Mouse (Mus musculus): ENCODE measurements at regions not wholly inside any gene's neighbourhood (a gene's known extent, or its start where the extent isn't known, plus 50 kb on each side); places are given as distances from the start of the nearest gene placed in this dataset.
A peak's percentile ranks its signal among the peaks of the same experiment; 100 is the strongest.

DNA sequence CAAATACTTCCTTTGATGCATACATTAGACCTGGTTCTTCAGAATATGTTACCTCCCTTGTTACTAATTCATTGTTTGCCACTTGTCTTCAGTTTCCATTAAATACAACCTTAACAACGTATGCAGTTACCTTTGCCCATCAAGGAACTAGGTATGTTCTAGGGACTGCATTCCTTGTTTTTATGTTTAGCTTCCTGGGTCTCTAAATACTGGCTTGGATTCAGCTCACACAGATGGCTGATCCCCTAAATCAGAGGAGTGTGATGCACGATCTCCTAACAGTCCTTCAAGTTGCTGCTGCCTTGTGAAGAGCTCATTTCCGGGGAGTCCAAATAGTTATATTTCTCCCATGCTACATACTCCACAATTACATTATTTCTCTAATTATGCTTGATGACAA is 537.5 kb downstream of the Tm4sf1 start:
- H3K4me1 ChIP-seq (ENCODE audit: control insufficient read depth in 2 of 2, insufficient read depth in 2 of 2, low read length in 2 of 2, poor library complexity in 1 of 2): no peaks in the 10 kb centered on the region
- H3K4me3 ChIP-seq (ENCODE audit: insufficient read depth in 1 of 2, low read depth in 1 of 2, low read length in 2 of 2, poor library complexity in 1 of 2, severe bottlenecking in 1 of 2): no peak overlapping the region
- H3K9me3 ChIP-seq (ENCODE audit: control insufficient read depth, insufficient read depth, low read depth, low read length): no peaks in the 10 kb centered on the region
- H3K36me3 ChIP-seq (ENCODE audit: control insufficient read depth, insufficient read depth, low read length, poor library complexity, severe bottlenecking): no peaks in the 10 kb centered on the region
- no peak overlapping the region for H3K27ac ChIP-seq (ENCODE audit: insufficient read depth, low read depth, low read length, poor library complexity, severe bottlenecking)
- TF ChIP-seq CHD2 (IDR thresholded peaks at IDR 0.05; ENCODE audit: low read depth, low read length) (no peak), HCFC1 (IDR thresholded peaks at IDR 0.05; ENCODE audit: borderline replicate concordance, insufficient read depth, low read length) (no peak), MAFK (IDR thresholded peaks at IDR 0.05; ENCODE audit: insufficient read depth, low read depth, low read length) (no peak), ZC3H11A (IDR thresholded peaks at IDR 0.05; ENCODE audit: borderline replicate concordance, low read depth, low read length) (no peak), ZNF384 (IDR thresholded peaks at IDR 0.05; ENCODE audit: low read depth, low read length) (no peak)
- H3K9ac ChIP-seq (ENCODE audit: insufficient read depth, low read depth, low read length, poor library complexity, severe bottlenecking): no peak overlapping the region
- in situ Hi-C loops (cut with MboI; ENCODE audit: low sequenced_read_pairs in 2 of 2, unreplicated experiment in 2 of 2): no loop called here
- DNase-seq (ENCODE audit: low read depth, low spot score): no peak

DNA sequence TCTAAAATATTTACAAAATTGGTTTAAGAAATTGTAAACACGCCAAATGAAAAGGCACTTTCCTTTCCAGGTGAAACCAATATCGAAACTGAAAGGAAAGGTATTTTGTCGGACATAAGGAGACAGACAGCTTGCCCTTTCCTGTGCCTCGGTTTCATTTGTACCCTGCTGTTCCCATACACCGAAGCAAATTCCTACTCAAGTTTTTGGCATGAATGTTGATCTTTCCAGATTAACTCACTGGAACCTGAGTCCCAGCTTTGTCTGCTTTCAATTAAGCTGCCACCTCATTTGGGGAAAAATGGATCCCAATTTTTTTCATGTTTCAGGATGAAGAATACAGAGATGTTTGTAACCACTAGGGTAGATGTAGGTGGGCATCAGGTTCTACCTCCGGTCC is 537.9 kb downstream of the Tm4sf1 start:
- Histone ChIP-seq H3K36me3 (ENCODE audit: control insufficient read depth, insufficient read depth, low read length, poor library complexity, severe bottlenecking) (no peaks in the 10 kb centered on the region), H3K27ac (ENCODE audit: insufficient read depth, low read depth, low read length, poor library complexity, severe bottlenecking) (no peak overlapping the region), H3K4me1 (ENCODE audit: control insufficient read depth in 2 of 2, insufficient read depth in 2 of 2, low read length in 2 of 2, poor library complexity in 1 of 2) (no peaks in the 10 kb centered on the region), H3K9me3 (ENCODE audit: control insufficient read depth, insufficient read depth, low read depth, low read length) (no peaks in the 10 kb centered on the region), H3K4me3 (ENCODE audit: insufficient read depth in 1 of 2, low read depth in 1 of 2, low read length in 2 of 2, poor library complexity in 1 of 2, severe bottlenecking in 1 of 2) (no peak overlapping the region), H3K9ac (ENCODE audit: insufficient read depth, low read depth, low read length, poor library complexity, severe bottlenecking) (no peak overlapping the region)
- in situ Hi-C loops (cut with MboI; ENCODE audit: low sequenced_read_pairs in 2 of 2, unreplicated experiment in 2 of 2): no loop called here
- DNase-seq (ENCODE audit: low read depth, low spot score): no peak
- TF ChIP-seq ZNF384 (IDR thresholded peaks at IDR 0.05; ENCODE audit: low read depth, low read length) (no peak), MAFK (IDR thresholded peaks at IDR 0.05; ENCODE audit: insufficient read depth, low read depth, low read length) (no peak), ZC3H11A (IDR thresholded peaks at IDR 0.05; ENCODE audit: borderline replicate concordance, low read depth, low read length) (no peak), CHD2 (IDR thresholded peaks at IDR 0.05; ENCODE audit: low read depth, low read length) (no peak), HCFC1 (IDR thresholded peaks at IDR 0.05; ENCODE audit: borderline replicate concordance, insufficient read depth, low read length) (no peak)

DNA sequence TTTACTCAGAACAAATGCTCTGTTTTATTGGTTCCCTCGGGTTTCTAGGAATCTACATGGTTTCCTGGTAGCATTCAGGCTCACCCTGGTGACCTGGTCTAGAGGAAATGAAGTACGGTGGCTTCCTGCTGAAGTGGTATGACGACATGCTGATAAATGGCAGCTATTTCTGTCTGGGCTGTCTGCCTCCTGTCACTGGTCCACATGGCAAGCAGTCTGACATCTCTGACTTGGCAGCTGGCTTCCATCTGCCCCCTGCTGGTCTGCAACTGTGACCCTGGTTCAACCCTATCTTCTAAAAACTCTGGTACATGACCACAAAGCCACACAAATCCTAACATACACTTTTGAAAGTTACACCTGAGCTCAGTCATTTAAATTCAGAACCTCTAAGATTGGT is 548.1 kb downstream of the Tm4sf1 start:
- peak; percentile 6 for DNase-seq (ENCODE audit: low read depth, low spot score)
- Histone ChIP-seq H3K9ac (ENCODE audit: insufficient read depth, low read depth, low read length, poor library complexity, severe bottlenecking) (no peak overlapping the region), H3K36me3 (ENCODE audit: control insufficient read depth, insufficient read depth, low read length, poor library complexity, severe bottlenecking) (no peaks in the 10 kb centered on the region), H3K27ac (ENCODE audit: insufficient read depth, low read depth, low read length, poor library complexity, severe bottlenecking) (no peak overlapping the region), H3K4me3 (ENCODE audit: insufficient read depth in 1 of 2, low read depth in 1 of 2, low read length in 2 of 2, poor library complexity in 1 of 2, severe bottlenecking in 1 of 2) (no peak overlapping the region), H3K9me3 (ENCODE audit: control insufficient read depth, insufficient read depth, low read depth, low read length) (no peaks in the 10 kb centered on the region), H3K4me1 (ENCODE audit: control insufficient read depth in 2 of 2, insufficient read depth in 2 of 2, low read length in 2 of 2, poor library complexity in 1 of 2) (no peaks in the 10 kb centered on the region)
- in situ Hi-C loops (cut with MboI; ENCODE audit: low sequenced_read_pairs in 2 of 2, unreplicated experiment in 2 of 2): no loop called here
- TF ChIP-seq ZC3H11A (IDR thresholded peaks at IDR 0.05; ENCODE audit: borderline replicate concordance, low read depth, low read length): no peak
- TF ChIP-seq ZNF384 (IDR thresholded peaks at IDR 0.05; ENCODE audit: low read depth, low read length): no peak
- no peak for TF ChIP-seq HCFC1 (IDR thresholded peaks at IDR 0.05; ENCODE audit: borderline replicate concordance, insufficient read depth, low read length)

DNA sequence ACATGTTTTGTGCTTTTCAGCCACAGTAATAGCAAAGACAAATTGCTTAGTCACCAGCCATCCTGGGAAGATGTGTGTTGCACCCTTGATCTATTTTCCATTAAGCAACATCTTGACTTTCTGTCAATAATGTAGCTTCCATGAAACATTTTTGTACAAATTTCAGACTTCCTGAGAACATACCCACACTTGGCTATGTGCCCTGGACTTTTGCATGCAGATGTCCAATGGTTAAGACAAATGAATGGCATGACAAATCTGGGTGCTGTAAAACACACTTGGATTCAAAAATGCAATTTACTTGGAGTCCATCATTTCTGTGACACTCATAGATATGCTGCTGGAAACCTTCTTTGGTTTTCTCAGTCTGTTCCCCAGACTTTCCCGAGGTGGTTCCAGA is 549.9 kb downstream of the Tm4sf1 start:
- no peak for DNase-seq (ENCODE audit: low read depth, low spot score)
- H3K4me1 ChIP-seq (ENCODE audit: control insufficient read depth in 2 of 2, insufficient read depth in 2 of 2, low read length in 2 of 2, poor library complexity in 1 of 2): no peaks in the 10 kb centered on the region
- no peak overlapping the region for H3K27ac ChIP-seq (ENCODE audit: insufficient read depth, low read depth, low read length, poor library complexity, severe bottlenecking)
- no peak overlapping the region for H3K9ac ChIP-seq (ENCODE audit: insufficient read depth, low read depth, low read length, poor library complexity, severe bottlenecking)
- TF ChIP-seq MAFK (IDR thresholded peaks at IDR 0.05; ENCODE audit: insufficient read depth, low read depth, low read length) (no peak), CHD2 (IDR thresholded peaks at IDR 0.05; ENCODE audit: low read depth, low read length) (no peak), ZC3H11A (IDR thresholded peaks at IDR 0.05; ENCODE audit: borderline replicate concordance, low read depth, low read length) (no peak), ZNF384 (IDR thresholded peaks at IDR 0.05; ENCODE audit: low read depth, low read length) (no peak), HCFC1 (IDR thresholded peaks at IDR 0.05; ENCODE audit: borderline replicate concordance, insufficient read depth, low read length) (no peak)
- H3K9me3 ChIP-seq (ENCODE audit: control insufficient read depth, insufficient read depth, low read depth, low read length): no peaks in the 10 kb centered on the region
- H3K4me3 ChIP-seq (ENCODE audit: insufficient read depth in 1 of 2, low read depth in 1 of 2, low read length in 2 of 2, poor library complexity in 1 of 2, severe bottlenecking in 1 of 2): no peak overlapping the region
- H3K36me3 ChIP-seq (ENCODE audit: control insufficient read depth, insufficient read depth, low read length, poor library complexity, severe bottlenecking): no peaks in the 10 kb centered on the region
- in situ Hi-C loops (cut with MboI; ENCODE audit: low sequenced_read_pairs in 2 of 2, unreplicated experiment in 2 of 2): no loop called here

DNA sequence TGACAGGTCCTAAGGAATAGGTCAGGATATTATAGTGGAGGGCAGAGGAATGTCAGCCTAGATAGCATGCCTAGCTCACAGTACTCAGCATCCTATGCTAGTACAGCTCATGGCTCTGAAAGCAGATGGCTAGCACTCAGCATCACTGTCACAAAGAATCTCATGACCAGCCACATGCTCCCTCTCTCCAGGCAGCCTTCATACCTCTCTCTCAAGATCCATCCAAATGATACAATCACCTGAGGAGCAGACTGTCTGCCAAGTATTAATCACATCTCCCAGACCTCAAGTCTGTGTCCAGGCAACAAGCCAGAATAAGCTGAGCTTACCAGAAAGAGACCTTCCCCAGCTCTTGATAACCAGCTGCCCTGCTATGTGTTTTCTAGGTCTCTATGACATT is 557.4 kb upstream of the Nbea start:
- TF ChIP-seq ZC3H11A (IDR thresholded peaks at IDR 0.05; ENCODE audit: borderline replicate concordance, low read depth, low read length) (no peak), HCFC1 (IDR thresholded peaks at IDR 0.05; ENCODE audit: borderline replicate concordance, insufficient read depth, low read length) (no peak), CHD2 (IDR thresholded peaks at IDR 0.05; ENCODE audit: low read depth, low read length) (no peak)
- Histone ChIP-seq H3K27ac (ENCODE audit: insufficient read depth, low read depth, low read length, poor library complexity, severe bottlenecking) (no peak overlapping the region), H3K4me1 (ENCODE audit: control insufficient read depth in 2 of 2, insufficient read depth in 2 of 2, low read length in 2 of 2, poor library complexity in 1 of 2) (no peaks in the 10 kb centered on the region), H3K9ac (ENCODE audit: insufficient read depth, low read depth, low read length, poor library complexity, severe bottlenecking) (no peak overlapping the region), H3K36me3 (ENCODE audit: control insufficient read depth, insufficient read depth, low read length, poor library complexity, severe bottlenecking) (no peaks in the 10 kb centered on the region), H3K9me3 (ENCODE audit: control insufficient read depth, insufficient read depth, low read depth, low read length) (no peaks in the 10 kb centered on the region), H3K4me3 (ENCODE audit: insufficient read depth in 1 of 2, low read depth in 1 of 2, low read length in 2 of 2, poor library complexity in 1 of 2, severe bottlenecking in 1 of 2) (no peak overlapping the region)
- in situ Hi-C loops (cut with MboI; ENCODE audit: low sequenced_read_pairs in 2 of 2, unreplicated experiment in 2 of 2): no loop called here
- no peak for DNase-seq (ENCODE audit: low read depth, low spot score)

Measured in ES-E14 (cell line).